ENCODE assay signal across 15 mouse cellular contexts in the genomic region with DNA sequence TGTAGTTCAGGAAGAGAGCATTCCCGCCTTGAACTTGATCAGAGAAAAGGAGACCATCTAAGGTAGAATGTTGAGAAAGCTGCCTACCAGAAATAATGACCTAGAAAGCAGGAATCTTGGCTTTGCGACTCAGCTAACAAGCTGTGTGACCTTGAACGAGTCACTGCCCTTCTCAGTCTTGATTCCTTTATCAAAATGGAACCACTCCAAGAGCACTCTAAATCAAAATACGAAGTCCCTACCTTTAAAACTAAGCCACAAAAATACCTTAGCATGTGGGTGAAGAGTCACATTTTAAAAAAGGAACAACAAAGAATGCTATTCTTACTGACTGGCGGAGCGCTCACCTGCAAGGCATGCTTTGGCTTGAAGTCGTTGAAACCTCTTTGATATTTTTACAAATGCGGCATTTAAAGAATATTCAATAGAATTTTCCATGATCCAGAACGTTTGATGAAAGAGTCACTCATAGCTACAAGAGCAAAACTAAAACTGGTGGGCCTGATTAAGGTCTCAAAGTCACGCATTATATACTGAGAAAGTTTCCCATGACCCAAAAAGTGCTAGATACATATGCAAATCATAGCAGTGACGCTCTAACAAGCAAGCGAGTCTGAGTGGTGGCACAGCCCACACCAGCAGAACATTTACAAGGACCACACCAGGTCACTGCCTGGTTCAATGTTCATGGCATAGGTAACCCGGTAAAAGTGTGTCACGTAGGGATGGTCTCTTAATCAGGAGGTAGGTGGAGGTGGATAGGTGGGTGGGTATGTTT. TPM values are rescaled to one million over a fixed set of nuclear protein-coding genes. Genes with fewer than 3 reads are reported as not detected.
DNase-seq lines count a peak whose midpoint lies in the region; ATAC-seq and TF ChIP-seq lines count a peak whose summit lies in the region.
"Had no signal": no experiment of that assay in that cellular context is flagged by ENCODE, and none has a peak within 500 bp of the region (broad histone marks: within the 10 kb centered on the region; RNA-seq: fewer than 3 reads in every experiment).

No protein-coding gene starts in this region.

- no peak for TF ChIP-seq CTCF in lung, postnatal 0 days (IDR thresholded peaks at IDR 0.05)
- TF ChIP-seq CTCF in lung, adult 2 months (IDR thresholded peaks at IDR 0.05; ENCODE audit: insufficient read depth, low read length) = no peak
- TF ChIP-seq CTCF in olfactory bulb, adult 2 months (IDR thresholded peaks at IDR 0.05; ENCODE audit: insufficient read depth, low read depth, low read length) = no peak

- H3K4me2 ChIP-seq in heart, embryonic 16.5 days (ENCODE audit: low read depth, low read length) = no peak overlapping the region
- no peak overlapping the region for H3K4me2 ChIP-seq in lung, postnatal 0 days (replicated peaks; ENCODE audit: low read depth, low read length)
- H3K4me2 ChIP-seq: limb, embryonic 13.5 days; midbrain, embryonic 15.5 days; neural tube, embryonic 12.5 days had no signal

- H3K4me3 ChIP-seq in heart, embryonic 16.5 days (ENCODE audit: low read length) = no peak overlapping the region
- H3K4me3 ChIP-seq in lung, postnatal 0 days (ENCODE audit: low read depth, low read length) = no peak overlapping the region
- H3K4me3 ChIP-seq in lung, adult 2 months (replicated peaks; ENCODE audit: extremely low read depth, low read depth, low read length) = no peak overlapping the region
- H3K4me3 ChIP-seq in brown adipose tissue, adult 24 weeks (ENCODE audit: insufficient read depth, low read depth, low read length) = no peak overlapping the region
- H3K4me3 ChIP-seq in olfactory bulb, adult 2 months (ENCODE audit: insufficient read depth, low read depth, low read length) = no peak overlapping the region
- H3K4me3 ChIP-seq: limb, embryonic 13.5 days; midbrain, embryonic 15.5 days; neural tube, embryonic 12.5 days had no signal

- 0 out of 2 replicates have a peak overlapping the region, but pooled peaks have one; percentile 1 for H3K27ac ChIP-seq in heart, embryonic 16.5 days (ENCODE audit: low read length)
- H3K27ac ChIP-seq in lung, postnatal 0 days (ENCODE audit: low read length) = peak overlapping the region; percentile 93
- 0 out of 2 replicates have a peak overlapping the region, but pooled peaks have one; percentile 47 for H3K27ac ChIP-seq in brown adipose tissue, adult 24 weeks (replicated peaks; ENCODE audit: low read depth, low read length)
- 0 out of 2 replicates have a peak overlapping the region, but pooled peaks have one; percentile 38 for H3K27ac ChIP-seq in olfactory bulb, adult 2 months (ENCODE audit: insufficient read depth, low read depth, low read length)
- H3K27ac ChIP-seq: hindbrain, postnatal 0 days; limb, embryonic 13.5 days; midbrain, embryonic 15.5 days; neural tube, embryonic 12.5 days had no signal

- TF ChIP-seq POLR2A in lung, adult 2 months (IDR thresholded peaks at IDR 0.05; ENCODE audit: borderline replicate concordance, extremely low read depth, low read depth, low read length) = no peak
- no peak for TF ChIP-seq POLR2A in olfactory bulb, adult 2 months (IDR thresholded peaks at IDR 0.05; ENCODE audit: insufficient read depth, low read depth, low read length)

- no peaks in the 10 kb centered on the region for H3K9me3 ChIP-seq in heart, embryonic 16.5 days (replicated peaks; ENCODE audit: control insufficient read depth, low read length)
- no peaks in the 10 kb centered on the region for H3K9me3 ChIP-seq in lung, postnatal 0 days (ENCODE audit: low read length)
- H3K9me3 ChIP-seq: limb, embryonic 13.5 days; midbrain, embryonic 15.5 days; neural tube, embryonic 12.5 days had no signal

- no peak for TF ChIP-seq EP300 in lung, postnatal 0 days (IDR thresholded peaks at IDR 0.05)

- no peak for ATAC-seq in heart, embryonic 16.5 days (replicated peaks; ENCODE audit: extremely low read depth, insufficient read depth, low FRiP score)
- no peak for ATAC-seq in lung, postnatal 0 days
- ATAC-seq: hindbrain, postnatal 0 days; midbrain, embryonic 15.5 days had no signal

- DNase-seq in heart, adult 18-20 months = no peak
- no peak for DNase-seq in lung, postnatal 0 days (ENCODE audit: low spot score)
- no peak for DNase-seq in lung, adult 2 months
- no peak for DNase-seq in testis, postnatal 14 days (ENCODE audit: low spot score)
- DNase-seq in cerebellum, adult 8-10 months = no peak
- DNase-seq: cerebellum, adult 18-20 months; kidney, postnatal 14 days; thymus, adult 2 months had no signal

- H3K36me3 ChIP-seq in heart, embryonic 16.5 days (ENCODE audit: control insufficient read depth, insufficient read depth) = no peaks in the 10 kb centered on the region
- H3K36me3 ChIP-seq in lung, postnatal 0 days (ENCODE audit: insufficient read depth, low read length) = no peaks in the 10 kb centered on the region
- H3K36me3 ChIP-seq: limb, embryonic 13.5 days; midbrain, embryonic 15.5 days; neural tube, embryonic 12.5 days had no signal

- peaks cover 58% of the 10 kb centered on the region for H3K4me1 ChIP-seq in heart, embryonic 16.5 days (ENCODE audit: control insufficient read depth, insufficient read depth, low read length)
- H3K4me1 ChIP-seq in lung, postnatal 0 days (ENCODE audit: insufficient read depth, low read depth, low read length) = peaks cover 18% of the 10 kb centered on the region; the same call in 1 of the 2 replicates
- peaks cover 37% of the 10 kb centered on the region for H3K4me1 ChIP-seq in lung, adult 2 months (ENCODE audit: control insufficient read depth, insufficient read depth, low read length)
- H3K4me1 ChIP-seq in brown adipose tissue, adult 24 weeks (ENCODE audit: control insufficient read depth, insufficient read depth, insufficient read length, low read length) = peaks cover 46% of the 10 kb centered on the region
- H3K4me1 ChIP-seq in olfactory bulb, adult 2 months (ENCODE audit: control insufficient read depth, insufficient read depth, low read length) = peaks cover 30% of the 10 kb centered on the region
- H3K4me1 ChIP-seq: midbrain, embryonic 15.5 days; neural tube, embryonic 12.5 days had no signal

- H3K27me3 ChIP-seq in heart, embryonic 16.5 days (ENCODE audit: control insufficient read depth, insufficient read depth, low read length) = no peaks in the 10 kb centered on the region
- H3K27me3 ChIP-seq in lung, postnatal 0 days (replicated peaks; ENCODE audit: insufficient read depth, low read length) = no peaks in the 10 kb centered on the region
- H3K27me3 ChIP-seq: limb, embryonic 13.5 days; midbrain, embryonic 15.5 days; neural tube, embryonic 12.5 days had no signal

- H3K9ac ChIP-seq in heart, embryonic 16.5 days (ENCODE audit: low read length) = no peak overlapping the region
- no peak overlapping the region for H3K9ac ChIP-seq in lung, postnatal 0 days (replicated peaks; ENCODE audit: low read depth)
- H3K9ac ChIP-seq: limb, embryonic 13.5 days; midbrain, embryonic 15.5 days; neural tube, embryonic 12.5 days had no signal

- 74% methylated on average over 14 of the region's 14 CpGs for WGBS in heart, embryonic 16.5 days
- WGBS in lung, postnatal 0 days = 68% methylated on average over 14 of the region's 14 CpGs
- 73% methylated on average over 14 of the region's 14 CpGs for WGBS in lung, adult 2 months
- WGBS in olfactory bulb, adult 2 months = 83% methylated on average over 14 of the region's 14 CpGs

RNA-seq across cellular contexts. Expression of gene Pacsin2, which starts 33.2 kb away (rescaled TPM):
- 73.3 and 74.2 TPM in 2 replicates for polyA plus RNA-seq in heart, embryonic 16.5 days (2015; fragmentation: Nextera tagmentation; extraction: Ambion mirVana)
- 100 to 1,000 TPM; 232 to 280 TPM for total RNA-seq in heart, adult 18-20 months (2021)
- 46.7 and 51.7 TPM in 2 replicates for polyA plus RNA-seq in lung, postnatal 0 days (2015; fragmentation: Nextera tagmentation; extraction: Ambion mirVana)
- 61.4 and 85.2 TPM in 2 replicates for polyA plus RNA-seq in lung, adult 2 months (2012; rRNA removed)
- 42.5 and 50.0 TPM in 2 replicates for polyA plus RNA-seq in brown adipose tissue, adult 24 weeks (2012; ENCODE audit: insufficient read depth, insufficient read length, missing spikeins)
- 149 TPM in 1 of 2 replicates, not detected in the other for polyA plus RNA-seq in olfactory bulb, adult 2 months (2012; ENCODE audit: insufficient read depth, insufficient read length, low replicate concordance, missing spikeins)

Comparison
In these comparisons a context has a peak if more than half of its experiments do, and no peak if none do; other contexts are left out.
1. H3K27ac ChIP-seq: peak in every context shown above with its lines; median percentile 93 in lung, postnatal 0 days; 47 in brown adipose tissue, adult 24 weeks; 38 in olfactory bulb, adult 2 months; 1 in heart, embryonic 16.5 days.